Mouse (Mus musculus) liver, postnatal 0 days (tissue): ENCODE results near the gene Fam92b.

Experiments used
- CTCF ChIP-seq: sonication (generic); IDR thresholded peaks from 2 replicates; pipeline ENCODE4 v1.5.1; 2016; ENCODE audit warnings: antibody characterized with exemption, low read depth
- EP300 ChIP-seq: IDR thresholded peaks from 2 replicates; pipeline ENCODE4 v1.6.1; 2016; ENCODE audit warnings: antibody characterized with exemption, low read depth, mild to moderate bottlenecking

- TF ChIP-seq CTCF (no peak), EP300 (no peak)
Measured at GRCm38 (mm10) chr8:120224521-120225420, 47.5 kb upstream of the Fam92b start.
